Comparison of ENCODE assay signal across 8 mouse cellular contexts in the genomic region with DNA sequence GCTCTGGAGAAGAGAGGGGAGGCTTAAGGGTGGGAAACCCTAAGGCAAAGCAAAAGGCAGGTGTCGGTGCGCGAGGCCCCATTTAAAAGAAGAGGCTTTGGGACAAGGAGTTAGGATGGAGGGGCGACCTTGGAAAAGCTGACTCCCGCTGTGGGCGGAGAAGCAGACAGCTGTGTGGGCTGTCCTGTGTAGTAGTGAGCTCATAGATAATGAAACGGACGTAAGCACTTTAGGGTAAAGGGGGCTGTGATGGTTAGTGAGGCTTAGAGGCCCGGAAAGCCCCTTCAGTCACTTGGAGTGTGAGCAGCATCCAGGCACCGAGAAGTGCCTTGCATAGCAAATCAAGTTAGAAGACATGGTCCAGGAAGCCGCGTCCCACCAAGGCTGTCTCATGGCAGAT. TPM values are rescaled to one million over a fixed set of nuclear protein-coding genes. Genes with fewer than 3 reads are reported as not detected.
DNase-seq lines count a peak whose midpoint lies in the region; ATAC-seq and TF ChIP-seq lines count a peak whose summit lies in the region.

TSS of gene Nat9 (minus strand) at position 167 of the 400 bp plus-strand sequence.

- H3K9ac ChIP-seq in lung, embryonic 15.5 days, result peak within 1 kb of the TSS; percentile 72
- H3K9ac ChIP-seq in midbrain, embryonic 14.5 days (replicated peaks; ENCODE audit: low read length), result peak within 1 kb of the TSS; percentile 73

- no peak for TF ChIP-seq CTCF in bone marrow, adult 2 months (IDR thresholded peaks at IDR 0.05; ENCODE audit: control insufficient read depth, insufficient read depth, low read length)

- no peaks in the 10 kb centered on the region for H3K9me3 ChIP-seq in lung, embryonic 15.5 days
- no peaks in the 10 kb centered on the region for H3K9me3 ChIP-seq in midbrain, embryonic 14.5 days (ENCODE audit: control insufficient read depth, low read length)

- H3K27me3 ChIP-seq in lung, embryonic 15.5 days, result no peaks in the 10 kb centered on the region
- no peaks in the 10 kb centered on the region for H3K27me3 ChIP-seq in midbrain, embryonic 14.5 days (ENCODE audit: control insufficient read depth, insufficient read depth, low read length)

- H3K4me3 ChIP-seq in lung, embryonic 15.5 days, result peak within 1 kb of the TSS; percentile 58
- peak within 1 kb of the TSS; percentile 86 for H3K4me3 ChIP-seq in bone marrow, adult 2 months (replicated peaks; ENCODE audit: control insufficient read depth, low read depth, low read length)
- peak within 1 kb of the TSS; percentile 54 for H3K4me3 ChIP-seq in midbrain, embryonic 14.5 days (replicated peaks; ENCODE audit: low read depth, low read length)

- ATAC-seq in lung, embryonic 15.5 days (ENCODE audit: borderline replicate concordance, extremely low read depth, low FRiP score, low TSS enrichment), result peak; percentile 8; the same call in 1 of the 2 replicates
- ATAC-seq in midbrain, embryonic 14.5 days (ENCODE audit: low FRiP score, low TSS enrichment), result no peak

- WGBS in lung, embryonic 15.5 days, result 5% methylated on average over 12 of the region's 12 CpGs
- 7% methylated on average over 12 of the region's 12 CpGs for WGBS in bone marrow, adult 2 months
- 10% methylated on average over 12 of the region's 12 CpGs for WGBS in midbrain, embryonic 14.5 days

- peak within 1 kb of the TSS; percentile 83 for H3K27ac ChIP-seq in lung, embryonic 15.5 days
- peak within 1 kb of the TSS; percentile 87 for H3K27ac ChIP-seq in bone marrow, adult 2 months (ENCODE audit: control insufficient read depth, insufficient read depth, low read depth, low read length, poor library complexity)
- peak within 1 kb of the TSS; percentile 70 for H3K27ac ChIP-seq in midbrain, embryonic 14.5 days (replicated peaks; ENCODE audit: low read depth, low read length)

- H3K4me1 ChIP-seq in lung, embryonic 15.5 days, result peaks cover 24% of the 10 kb centered on the region
- peaks cover 4% of the 10 kb centered on the region; the same call in 1 of the 2 replicates for H3K4me1 ChIP-seq in bone marrow, adult 2 months (ENCODE audit: control insufficient read depth, insufficient read depth, low read length)
- peaks cover 16% of the 10 kb centered on the region for H3K4me1 ChIP-seq in midbrain, embryonic 14.5 days (ENCODE audit: control insufficient read depth, insufficient read depth, low read length)

- no peaks in the 10 kb centered on the region for H3K36me3 ChIP-seq in lung, embryonic 15.5 days
- peaks cover 5% of the 10 kb centered on the region; the same call in 1 of the 2 replicates for H3K36me3 ChIP-seq in midbrain, embryonic 14.5 days (ENCODE audit: control insufficient read depth, insufficient read depth, low read length)

- TF ChIP-seq POLR2A in bone marrow, adult 2 months (IDR thresholded peaks at IDR 0.05; ENCODE audit: borderline replicate concordance, control insufficient read depth, low read depth, low read length), result no peak

- H3K4me2 ChIP-seq in lung, embryonic 15.5 days, result peak within 1 kb of the TSS; percentile 76
- peak within 1 kb of the TSS; percentile 68 for H3K4me2 ChIP-seq in midbrain, embryonic 14.5 days (ENCODE audit: low read length)

- no peak for DNase-seq in lung, postnatal 10 days
- no peak for DNase-seq in gonadal fat pad, adult 2 months (ENCODE audit: low read depth)
- no peak for DNase-seq in layer of hippocampus, postnatal 10 days (ENCODE audit: low spot score in 2 of 2)
- DNase-seq in midbrain, embryonic 14.5 days, result no peak
- DNase-seq in ovary, adult 18-20 months (ENCODE audit: low spot score), result no peak
- no peak for DNase-seq in right cerebral cortex, postnatal 25 days

RNA-seq across cellular contexts. Expression of gene Nat9, which starts in this region (rescaled TPM):
- polyA plus RNA-seq in lung, embryonic 15.5 days (2015; fragmentation: Nextera tagmentation; extraction: Ambion mirVana), result 22.0 and 23.8 TPM in 2 replicates
- 19.4 and 24.2 TPM in 2 replicates for polyA plus RNA-seq in bone marrow, adult 2 months (2011; ENCODE audit: insufficient read depth, insufficient read length, low replicate concordance, missing spikeins)
- 36.3 and 42.6 TPM in 2 replicates for polyA plus RNA-seq in gonadal fat pad, adult 2 months (2012; rRNA removed)
- 10 to 100 TPM; 15.8 to 17.6 TPM for total RNA-seq in layer of hippocampus, postnatal 10 days (2021)
- 17.4 and 21.2 TPM in 2 replicates for polyA plus RNA-seq in midbrain, embryonic 14.5 days (2014; fragmentation: Nextera tagmentation; extraction: Ambion mirVana)
